Mouse (Mus musculus) kidney, adult 2 months (tissue): ENCODE results near the gene Cpsf3. TPM values are rescaled to one million over a fixed set of nuclear protein-coding genes. Genes with fewer than 3 reads are reported as not detected.

Experiments
- DNase-seq: peaks from one replicate; pipeline ENCODE4 v3.0.0; 2021
- H3K27ac ChIP-seq: fragments of 200-500 bp; 2 replicates; pipeline ENCODE4 v1.5.1; 2012; ENCODE audit warnings: low read depth, low read length, control low read depth, inconsistent platforms; ENCODE audit not compliant: insufficient read depth
- H3K27me3 ChIP-seq: fragments of 200-500 bp; replicated peaks from 2 replicates; pipeline ENCODE4 v1.6.1; 2012; ENCODE audit warnings: mild to moderate bottlenecking, moderate library complexity, low read length, inconsistent platforms; ENCODE audit not compliant: control insufficient read depth, insufficient read depth
- H3K36me3 ChIP-seq: fragments of 200-500 bp; 2 replicates; pipeline ENCODE4 v1.6.1; 2012; ENCODE audit warnings: mild to moderate bottlenecking, moderate library complexity, low read length, inconsistent platforms; ENCODE audit not compliant: control insufficient read depth, insufficient read depth
- H3K4me1 ChIP-seq: fragments of 200-500 bp; 2 replicates; pipeline ENCODE4 v1.6.1; 2011; ENCODE audit warnings: low read length; ENCODE audit not compliant: control insufficient read depth, insufficient read depth
- H3K4me3 ChIP-seq: fragments of 200-500 bp; 2 replicates; pipeline ENCODE4 v1.5.1; 2011; ENCODE audit warnings: mild to moderate bottlenecking, low read depth, low read length, control low read depth; ENCODE audit not compliant: insufficient read depth
- CTCF ChIP-seq: fragments of 200-500 bp; conservative IDR thresholded peaks from 2 replicates; pipeline ENCODE4 v1.5.1; 2011; ENCODE audit warnings: low read depth, mild to moderate bottlenecking, control low read depth, low read length, moderate library complexity, mixed read lengths; ENCODE audit not compliant: insufficient read depth, insufficient read length
- POLR2A ChIP-seq: fragments of 200-500 bp; IDR thresholded peaks from one replicate; pipeline ENCODE4 v1.6.1; 2011; ENCODE audit warnings: low read depth, low read length, control low read depth
- WGBS: fragments of 180-500 bp; shearing (Covaris S2); methylation state at CpG from one replicate; pipeline ENCODE4 v1.1.7; 2018; 5-methylcytosine and 5-hydroxymethylcytosine counted together
- polyA plus RNA-seq: library from polyadenylated mRNA; depleted of rRNA; stranded (reverse); fragments of >200 nt; gene quantifications from 2 replicates; pipeline ENCODE4 v1.2.3, GENCODE M21; 2012; rRNA removed

Cpsf3 gene
- polyA plus RNA-seq, 1 experiment = 32.1 TPM

DNA sequence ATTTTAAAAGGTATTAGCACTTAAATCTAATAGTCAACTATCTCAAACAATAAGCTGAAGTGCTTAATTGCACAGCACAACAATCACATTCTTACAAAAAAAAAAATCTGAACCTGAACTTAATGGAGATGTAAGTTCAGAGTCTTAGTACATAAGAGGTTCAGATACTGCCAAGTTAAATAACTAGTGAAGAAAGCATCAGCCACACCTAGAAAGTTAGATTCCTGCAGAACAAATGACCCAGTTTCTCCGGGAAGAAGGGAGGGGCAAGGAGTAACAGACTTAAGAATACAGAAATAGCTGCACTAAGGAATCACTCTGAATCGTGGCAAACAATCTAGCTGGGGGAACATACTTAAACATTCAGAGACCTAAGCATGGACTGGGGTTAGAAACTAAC lies 77.5 kb downstream of the Cpsf3 start:
- TF ChIP-seq CTCF (no peak), POLR2A (no peak)
- 0 out of 2 replicates have a peak, but pooled peaks cover 2% of the 10 kb centered on the region for H3K4me1 ChIP-seq
- 16% methylated on average over 2 of the region's 2 CpGs for WGBS
- no peak overlapping the region for H3K4me3 ChIP-seq
- H3K27me3 ChIP-seq = no peaks in the 10 kb centered on the region
- DNase-seq = no peak
- H3K36me3 ChIP-seq = peaks cover 2% of the 10 kb centered on the region; the same call in 1 of the 2 replicates
- no peak overlapping the region for H3K27ac ChIP-seq

DNA sequence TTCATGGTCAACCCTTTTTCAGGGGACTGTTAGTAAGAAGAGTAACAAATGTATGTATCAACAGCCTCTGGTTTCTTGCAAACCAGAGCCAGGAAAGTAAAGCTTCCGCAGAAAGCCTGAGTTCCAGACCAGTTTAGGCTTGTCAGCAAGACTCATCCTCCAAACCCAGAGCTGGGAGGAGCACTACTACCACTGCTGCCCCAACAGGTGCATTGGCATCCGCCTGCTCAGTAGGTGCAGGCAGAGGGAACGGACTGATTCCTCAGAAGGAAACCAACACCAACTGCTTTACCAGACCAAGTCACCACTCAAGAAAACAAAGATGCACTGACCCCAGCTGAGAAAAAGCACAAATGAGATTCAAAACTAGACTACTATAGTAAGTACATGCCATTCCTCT lies 78.0 kb downstream of the Cpsf3 start:
- TF ChIP-seq POLR2A = no peak
- no peak for TF ChIP-seq CTCF
- no peak for DNase-seq
- Histone ChIP-seq H3K4me1 (0 out of 2 replicates have a peak, but pooled peaks cover 2% of the 10 kb centered on the region), H3K36me3 (peaks cover 2% of the 10 kb centered on the region; the same call in 1 of the 2 replicates), H3K4me3 (no peak overlapping the region), H3K27ac (no peak overlapping the region), H3K27me3 (no peaks in the 10 kb centered on the region)
- WGBS = 85% methylated on average over 3 of the region's 3 CpGs

Other genes with a start within 250 kb of the Cpsf3 start
- gene Itgb1bp1, start 893 bp downstream of the Cpsf3 start, polyA plus RNA-seq = 19.3 and 23.6 TPM in 2 replicates
- gene Iah1, start 31.0 kb downstream of the Cpsf3 start, polyA plus RNA-seq = 401 and 498 TPM in 2 replicates
- gene Adam17, start 88.2 kb downstream of the Cpsf3 start, polyA plus RNA-seq = 15.8 and 19.1 TPM in 2 replicates
- 71.7 and 83.4 TPM in 2 replicates for gene Ywhaq, start 132.2 kb downstream of the Cpsf3 start, polyA plus RNA-seq